Mouse (Mus musculus) lung, adult 2 months (tissue): ENCODE results near the gene Corin. TPM values are rescaled to one million over a fixed set of nuclear protein-coding genes. Genes with fewer than 3 reads are reported as not detected.

Experiments used
- DNase-seq: peaks from one replicate; pipeline ENCODE4 v3.0.0; 2022
- H3K4me1 ChIP-seq: fragments of 200-500 bp; 2 replicates; pipeline ENCODE4 v1.6.1; 2011; ENCODE audit warnings: low read length; ENCODE audit not compliant: control insufficient read depth, insufficient read depth
- H3K4me3 ChIP-seq: fragments of 200-500 bp; replicated peaks from 2 replicates; pipeline ENCODE3; 2011; ENCODE audit warnings: low read depth, mild to moderate bottlenecking, control low read depth, low read length; ENCODE audit errors: extremely low read depth
- CTCF ChIP-seq: fragments of 200-500 bp; IDR thresholded peaks from 2 replicates; pipeline ENCODE4 v1.5.1; 2011; ENCODE audit warnings: mild to moderate bottlenecking, low read length, control low read depth; ENCODE audit not compliant: insufficient read depth
- POLR2A ChIP-seq: fragments of 200-500 bp; IDR thresholded peaks from 2 replicates; pipeline ENCODE4 v1.6.1; 2011; ENCODE audit warnings: low read depth, mild to moderate bottlenecking, control low read depth, low read length, borderline replicate concordance; ENCODE audit errors: extremely low read depth
- whole genome bisulfite sequencing: fragments of 180-500 bp; shearing (Covaris S2); methylation state at CpG from one replicate; pipeline ENCODE4 v1.1.7; 2018; 5-methylcytosine and 5-hydroxymethylcytosine counted together
- polyA plus RNA-seq: library from polyadenylated mRNA; depleted of rRNA; stranded (reverse); fragments of >200 nt; gene quantifications from 2 replicates; pipeline ENCODE4 v1.2.3, GENCODE M21; 2012

Gene Corin
- polyA plus RNA-seq, 1 experiment, result 1.2 TPM

DNA sequence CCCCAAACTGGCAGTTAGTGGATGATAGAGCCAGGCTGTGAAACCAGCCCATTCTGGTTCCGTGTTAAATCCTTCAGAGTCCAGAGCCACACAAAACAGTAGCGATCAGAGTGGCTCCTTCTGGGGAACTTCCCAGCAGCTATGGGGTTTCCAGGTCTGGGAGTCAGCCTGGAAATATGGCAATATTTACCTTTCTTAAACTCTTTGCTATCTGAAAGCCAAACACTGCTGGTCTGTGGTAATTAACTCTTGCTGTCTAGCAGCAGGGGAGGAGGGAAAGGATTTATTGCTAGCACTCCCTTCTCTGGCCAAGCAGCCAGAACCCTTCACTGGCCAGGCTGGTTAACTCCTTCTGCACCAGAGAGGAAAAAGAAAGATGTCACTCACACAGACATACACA lies 221.4 kb downstream of the Corin start:
- 54% methylated on average over 2 of the region's 2 CpGs for WGBS
- no peaks in the 10 kb centered on the region for H3K4me1 ChIP-seq
- no peak overlapping the region for H3K4me3 ChIP-seq
- TF ChIP-seq POLR2A (no peak), CTCF (no peak)
- DNase-seq, result no peak

GRCm38 (mm10) chr5:72269652-72270051 lies 234.6 kb downstream of the Corin start:
- DNase-seq, result no peak
- WGBS, result 64% methylated on average over 8 of the region's 8 CpGs
- H3K4me1 ChIP-seq, result no peaks in the 10 kb centered on the region; the same call in 1 of the 2 replicates
- TF ChIP-seq POLR2A, result no peak
- no peak for TF ChIP-seq CTCF
- no peak overlapping the region for H3K4me3 ChIP-seq

DNA sequence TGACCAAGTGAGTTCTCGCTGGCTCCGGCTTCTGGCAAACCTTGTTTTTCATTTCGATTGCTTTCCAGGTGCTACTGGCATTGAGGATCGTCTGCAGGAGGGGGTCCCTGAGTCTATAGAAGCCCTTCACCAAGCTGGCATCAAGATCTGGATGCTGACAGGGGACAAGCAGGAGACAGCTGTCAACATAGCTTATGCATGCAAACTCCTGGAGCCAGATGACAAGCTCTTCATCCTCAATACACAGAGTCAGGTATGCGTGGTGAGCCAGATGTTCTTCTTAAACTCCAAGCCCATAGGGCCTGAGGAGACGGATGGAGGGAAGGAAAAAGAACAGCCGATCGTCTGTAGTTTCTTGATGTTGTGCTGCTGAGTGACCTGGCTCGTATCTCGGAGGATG lies 235.1 kb downstream of the Corin start:
- Histone ChIP-seq H3K4me3 (no peak overlapping the region), H3K4me1 (no peaks in the 10 kb centered on the region; the same call in 1 of the 2 replicates)
- TF ChIP-seq CTCF (no peak), POLR2A (no peak)
- 73% methylated on average over 10 of the region's 10 CpGs for WGBS
- DNase-seq, result no peak

- 90% methylated on average over 7 of the region's 7 CpGs for WGBS
- Histone ChIP-seq H3K4me1 (no peaks in the 10 kb centered on the region; the same call in 1 of the 2 replicates), H3K4me3 (no peak overlapping the region)
- DNase-seq, result no peak
- TF ChIP-seq CTCF (no peak), POLR2A (no peak)
Measured at GRCm38 (mm10) chr5:72266955-72267535, 237.2 kb downstream of the Corin start.

DNA sequence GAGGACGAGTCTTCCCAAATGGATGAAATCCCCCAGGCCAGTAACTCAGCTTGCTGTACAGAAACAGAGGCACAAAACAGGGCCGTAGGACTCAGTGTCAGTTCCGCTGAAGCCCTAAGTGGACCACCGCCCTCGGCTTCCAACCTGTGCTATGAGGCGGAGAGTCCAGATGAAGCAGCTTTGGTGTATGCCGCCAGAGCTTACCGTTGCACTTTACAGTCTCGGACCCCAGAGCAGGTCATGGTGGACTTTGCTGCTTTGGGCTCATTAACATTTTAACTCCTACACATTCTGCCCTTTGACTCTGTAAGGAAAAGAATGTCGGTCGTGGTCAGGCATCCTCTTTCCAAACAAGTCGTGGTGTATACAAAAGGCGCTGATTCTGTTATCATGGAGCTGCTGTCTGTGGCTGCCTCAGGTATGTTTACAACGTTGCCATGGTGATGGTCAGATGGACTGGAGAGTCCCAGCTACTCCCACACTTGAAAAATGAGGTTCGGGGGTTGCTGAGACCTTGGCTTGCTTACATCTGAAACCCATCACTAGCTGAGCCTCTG lies 240.0 kb downstream of the Corin start:
- peaks cover 3% of the 10 kb centered on the region for H3K4me1 ChIP-seq
- TF ChIP-seq POLR2A (no peak), CTCF (no peak)
- no peak for DNase-seq
- WGBS, result 68% methylated on average over 15 of the region's 15 CpGs
- H3K4me3 ChIP-seq, result no peak overlapping the region

- Histone ChIP-seq H3K4me1 (peaks cover 7% of the 10 kb centered on the region), H3K4me3 (no peak overlapping the region)
- TF ChIP-seq CTCF (no peak), POLR2A (no peak)
- DNase-seq, result no peak
- 73% methylated on average over 3 of the region's 3 CpGs for WGBS
Measured at GRCm38 (mm10) chr5:72261802-72262324, 242.4 kb downstream of the Corin start.

GRCm38 (mm10) chr5:72259298-72259621 lies 245.0 kb downstream of the Corin start:
- TF ChIP-seq CTCF, result no peak
- TF ChIP-seq POLR2A, result no peak

GRCm38 (mm10) chr5:72258409-72259297 lies 245.6 kb downstream of the Corin start:
- 75% methylated on average over 17 of the region's 17 CpGs for WGBS
- TF ChIP-seq POLR2A (no peak), CTCF (no peak)
- Histone ChIP-seq H3K4me3 (no peak overlapping the region), H3K4me1 (peaks cover 7% of the 10 kb centered on the region)
- no peak for DNase-seq

More at GRCm38 (mm10) chr5:72259298-72259621, 245.0 kb downstream of the Corin start:
- no peak for DNase-seq
- Histone ChIP-seq H3K4me3 (no peak overlapping the region), H3K4me1 (peaks cover 7% of the 10 kb centered on the region)
- 32% methylated on average over 3 of the region's 3 CpGs for WGBS

- no peak for DNase-seq
- peaks cover 7% of the 10 kb centered on the region for H3K4me1 ChIP-seq
- TF ChIP-seq CTCF (no peak), POLR2A (no peak)
- H3K4me3 ChIP-seq, result no peak overlapping the region
- 71% methylated on average over 10 of the region's 10 CpGs for WGBS
Measured at GRCm38 (mm10) chr5:72257084-72257483, 247.2 kb downstream of the Corin start.

GRCm38 (mm10) chr5:72254958-72255357 lies 249.3 kb downstream of the Corin start:
- 93% methylated on average over 10 of the region's 10 CpGs for WGBS
- TF ChIP-seq POLR2A, result no peak
- no peak for TF ChIP-seq CTCF
- no peak overlapping the region for H3K4me3 ChIP-seq

More at GRCm38 (mm10) chr5:72254958-72255357, 249.3 kb downstream of the Corin start:
- H3K4me1 ChIP-seq, result peaks cover 7% of the 10 kb centered on the region
- DNase-seq, result no peak
